In the genomic region with DNA sequence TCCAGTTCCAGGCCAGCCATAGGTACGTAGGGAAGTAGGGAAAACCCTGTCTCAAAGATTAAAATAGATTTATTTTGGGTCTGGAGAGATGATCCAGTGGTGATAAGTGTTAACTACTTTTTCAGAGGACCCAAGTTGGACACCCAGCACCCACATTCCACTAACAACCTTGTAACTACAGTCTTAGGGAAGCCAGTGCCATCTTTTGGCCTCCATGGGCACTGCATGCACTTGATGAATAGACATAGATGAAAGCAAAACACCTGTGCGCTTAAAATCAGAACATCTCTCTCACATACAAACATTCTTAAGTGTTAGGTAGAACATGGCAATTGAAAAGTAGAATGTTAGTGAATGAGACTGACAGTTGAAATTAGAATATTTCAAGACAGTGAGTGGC, we compare ENCODE assay signal across 8 mouse cellular contexts. TPM values are rescaled to one million over a fixed set of nuclear protein-coding genes. Genes with fewer than 3 reads are reported as not detected.
A peak's percentile ranks its signal among the peaks of the same experiment; 100 is the strongest.
DNase-seq lines count a peak whose midpoint lies in the region; ATAC-seq and TF ChIP-seq lines count a peak whose summit lies in the region.

No protein-coding gene starts in this region.

- peak overlapping the region; percentile 93 for H3K4me2 ChIP-seq in hindbrain, embryonic 16.5 days (ENCODE audit: low read length)
- no peak overlapping the region for H3K4me2 ChIP-seq in midbrain, embryonic 11.5 days

- H3K4me3 ChIP-seq in megakaryocyte, embryonic 14.5 days (replicated peaks): peak overlapping the region; percentile 50
- H3K4me3 ChIP-seq in hindbrain, embryonic 16.5 days (ENCODE audit: low read length): no peak overlapping the region
- H3K4me3 ChIP-seq in midbrain, embryonic 11.5 days (ENCODE audit: low read depth, low read length): no peak overlapping the region

- no peaks in the 10 kb centered on the region for H3K9me3 ChIP-seq in megakaryocyte, embryonic 14.5 days
- H3K9me3 ChIP-seq in hindbrain, embryonic 16.5 days (ENCODE audit: control insufficient read depth, low read length): no peaks in the 10 kb centered on the region
- H3K9me3 ChIP-seq in midbrain, embryonic 11.5 days (ENCODE audit: control insufficient read depth, low read length): no peaks in the 10 kb centered on the region

- peak; percentile 17 for DNase-seq in brain, embryonic 14.5 days (ENCODE audit: low read depth)
- peak; percentile 67 for DNase-seq in midbrain, embryonic 11.5 days (ENCODE audit: low spot score, missing footprints)
- no peak for DNase-seq in urinary bladder, adult 2 months (ENCODE audit: low spot score)
- no peak for DNase-seq in urinary bladder, postnatal 14 days (ENCODE audit: low spot score)
- DNase-seq in layer of hippocampus, adult 9-11 months: no peak

- no peak overlapping the region for H3K9ac ChIP-seq in hindbrain, embryonic 16.5 days (ENCODE audit: low read depth, low read length)
- no peak overlapping the region for H3K9ac ChIP-seq in midbrain, embryonic 11.5 days (ENCODE audit: low read length)

- TF ChIP-seq POLR2A in brain, embryonic 14.5 days (IDR thresholded peaks at IDR 0.05; ENCODE audit: borderline replicate concordance, extremely low read depth, insufficient read depth, insufficient read length, poor library complexity, severe bottlenecking): no peak

- WGBS in hindbrain, embryonic 16.5 days: 94% methylated on average over 2 of the region's 2 CpGs
- 92% methylated on average over 2 of the region's 2 CpGs for WGBS in midbrain, embryonic 11.5 days

- no peak for ATAC-seq in megakaryocyte, adult 5-6 weeks (ENCODE audit: poor library complexity, severe bottlenecking)
- ATAC-seq in hindbrain, embryonic 16.5 days: no peak
- no peak for ATAC-seq in midbrain, embryonic 11.5 days (ENCODE audit: low FRiP score)

- no peaks in the 10 kb centered on the region for H3K27me3 ChIP-seq in megakaryocyte, embryonic 14.5 days (replicated peaks)
- no peaks in the 10 kb centered on the region for H3K27me3 ChIP-seq in hindbrain, embryonic 16.5 days (replicated peaks; ENCODE audit: control insufficient read depth, insufficient read depth, low read length)
- H3K27me3 ChIP-seq in midbrain, embryonic 11.5 days (ENCODE audit: control insufficient read depth, insufficient read depth, low read length): no peaks in the 10 kb centered on the region

- H3K4me1 ChIP-seq in megakaryocyte, embryonic 14.5 days: peaks cover 57% of the 10 kb centered on the region
- peaks cover 26% of the 10 kb centered on the region for H3K4me1 ChIP-seq in hindbrain, embryonic 16.5 days (ENCODE audit: control insufficient read depth, insufficient read depth, low read depth, low read length)
- peaks cover 14% of the 10 kb centered on the region for H3K4me1 ChIP-seq in midbrain, embryonic 11.5 days (ENCODE audit: control insufficient read depth, insufficient read depth, low read length)

- TF ChIP-seq CTCF in brain, embryonic 14.5 days (IDR thresholded peaks at IDR 0.05; ENCODE audit: borderline replicate concordance, extremely low read depth, insufficient read depth, insufficient read length): peak; percentile 15; the same call in 1 of the 2 replicates

- no peak overlapping the region for H3K27ac ChIP-seq in hindbrain, embryonic 16.5 days (ENCODE audit: low read depth, low read length)
- H3K27ac ChIP-seq in midbrain, embryonic 11.5 days (ENCODE audit: low read depth, low read length): no peak overlapping the region

- peaks cover 79% of the 10 kb centered on the region for H3K36me3 ChIP-seq in megakaryocyte, embryonic 14.5 days (replicated peaks; ENCODE audit: low read length)
- peaks cover 35% of the 10 kb centered on the region for H3K36me3 ChIP-seq in hindbrain, embryonic 16.5 days (ENCODE audit: control insufficient read depth, insufficient read depth, low read length)
- peaks cover 26% of the 10 kb centered on the region for H3K36me3 ChIP-seq in midbrain, embryonic 11.5 days (ENCODE audit: control insufficient read depth, insufficient read depth, low read length)

RNA-seq across cellular contexts. Expression of gene Atp5f1, which starts 0.8 kb away (rescaled TPM):
- polyA plus RNA-seq in megakaryocyte, embryonic 14.5 days (2012; ENCODE audit: insufficient read depth, low replicate concordance): 260 and 290 TPM in 2 replicates
- total RNA-seq in megakaryocyte, adult 5-6 weeks (2015): 442 and 475 TPM in 2 replicates
- total RNA-seq in megakaryocyte, adult 5-6 weeks (2017): 501 and 520 TPM in 2 replicates
- polyA plus RNA-seq in brain, embryonic 14.5 days (2012; rRNA removed): 237 and 266 TPM in 2 replicates
- polyA plus RNA-seq in hindbrain, embryonic 16.5 days (2015; fragmentation: Nextera tagmentation; extraction: Ambion mirVana): 537 and 609 TPM in 2 replicates
- 566 and 581 TPM in 2 replicates for polyA plus RNA-seq in midbrain, embryonic 11.5 days (2014; fragmentation: Nextera tagmentation; extraction: Ambion mirVana)
- 206 and 214 TPM in 2 replicates for polyA plus RNA-seq in urinary bladder, adult 2 months (2012; rRNA removed)

RNA-seq across cellular contexts. Expression of gene Wdr77, which starts 1.5 kb away (rescaled TPM):
- 39.6 and 78.6 TPM in 2 replicates for polyA plus RNA-seq in megakaryocyte, embryonic 14.5 days (2012; ENCODE audit: insufficient read depth, low replicate concordance)
- total RNA-seq in megakaryocyte, adult 5-6 weeks (2015): 22.3 and 23.0 TPM in 2 replicates
- 11.8 and 14.0 TPM in 2 replicates for total RNA-seq in megakaryocyte, adult 5-6 weeks (2017)
- polyA plus RNA-seq in brain, embryonic 14.5 days (2012; rRNA removed): 61.6 and 79.6 TPM in 2 replicates
- 85.1 and 87.3 TPM in 2 replicates for polyA plus RNA-seq in hindbrain, embryonic 16.5 days (2015; fragmentation: Nextera tagmentation; extraction: Ambion mirVana)
- 132 and 136 TPM in 2 replicates for polyA plus RNA-seq in midbrain, embryonic 11.5 days (2014; fragmentation: Nextera tagmentation; extraction: Ambion mirVana)
- 40.7 and 44.1 TPM in 2 replicates for polyA plus RNA-seq in urinary bladder, adult 2 months (2012; rRNA removed)

RNA-seq across cellular contexts. Expression of gene Ovgp1, which starts 12.8 kb away (rescaled TPM):
- polyA plus RNA-seq in megakaryocyte, embryonic 14.5 days (2012; ENCODE audit: insufficient read depth, low replicate concordance): not detected in 2 replicates
- 6.0 and 18.8 TPM in 2 replicates for total RNA-seq in megakaryocyte, adult 5-6 weeks (2015)
- total RNA-seq in megakaryocyte, adult 5-6 weeks (2017): 3.0 and 5.4 TPM in 2 replicates
- 11.6 and 13.6 TPM in 2 replicates for polyA plus RNA-seq in brain, embryonic 14.5 days (2012; rRNA removed)
- polyA plus RNA-seq in hindbrain, embryonic 16.5 days (2015; fragmentation: Nextera tagmentation; extraction: Ambion mirVana): 3.2 and 3.4 TPM in 2 replicates
- 2.6 and 4.3 TPM in 2 replicates for polyA plus RNA-seq in midbrain, embryonic 11.5 days (2014; fragmentation: Nextera tagmentation; extraction: Ambion mirVana)
- 3.1 and 4.2 TPM in 2 replicates for polyA plus RNA-seq in urinary bladder, adult 2 months (2012; rRNA removed)

RNA-seq across cellular contexts. Expression of gene I830077J02Rik, which starts 28.2 kb away (rescaled TPM):
- polyA plus RNA-seq in megakaryocyte, embryonic 14.5 days (2012; ENCODE audit: insufficient read depth, low replicate concordance): 34.4 and 41.9 TPM in 2 replicates
- 126 and 132 TPM in 2 replicates for total RNA-seq in megakaryocyte, adult 5-6 weeks (2015)
- 71.5 and 74.6 TPM in 2 replicates for total RNA-seq in megakaryocyte, adult 5-6 weeks (2017)
- polyA plus RNA-seq in brain, embryonic 14.5 days (2012; rRNA removed): 0.34 and 0.68 TPM in 2 replicates
- polyA plus RNA-seq in hindbrain, embryonic 16.5 days (2015; fragmentation: Nextera tagmentation; extraction: Ambion mirVana): 0.19 and 0.40 TPM in 2 replicates
- 0.63 and 0.83 TPM in 2 replicates for polyA plus RNA-seq in midbrain, embryonic 11.5 days (2014; fragmentation: Nextera tagmentation; extraction: Ambion mirVana)
- 0.58 and 0.78 TPM in 2 replicates for polyA plus RNA-seq in urinary bladder, adult 2 months (2012; rRNA removed)

RNA-seq across cellular contexts. Expression of gene Pifo, which starts 53.7 kb away (rescaled TPM):
- not detected in 2 replicates for polyA plus RNA-seq in megakaryocyte, embryonic 14.5 days (2012; ENCODE audit: insufficient read depth, low replicate concordance)
- total RNA-seq in megakaryocyte, adult 5-6 weeks (2015): not detected in 2 replicates
- not detected in 2 replicates for total RNA-seq in megakaryocyte, adult 5-6 weeks (2017)
- polyA plus RNA-seq in brain, embryonic 14.5 days (2012; rRNA removed): 4.0 and 4.6 TPM in 2 replicates
- 8.8 and 10.0 TPM in 2 replicates for polyA plus RNA-seq in hindbrain, embryonic 16.5 days (2015; fragmentation: Nextera tagmentation; extraction: Ambion mirVana)
- 0.20 TPM in 1 of 2 replicates, not detected in the other for polyA plus RNA-seq in midbrain, embryonic 11.5 days (2014; fragmentation: Nextera tagmentation; extraction: Ambion mirVana)
- polyA plus RNA-seq in urinary bladder, adult 2 months (2012; rRNA removed): not detected in 2 replicates

Comparison
In these comparisons a context has a peak if more than half of its experiments do, and no peak if none do; other contexts are left out.
1. DNase-seq: peak in brain, embryonic 14.5 days (single experiment) and midbrain, embryonic 11.5 days (single experiment); none in urinary bladder, adult 2 months (single experiment), urinary bladder, postnatal 14 days (single experiment) and layer of hippocampus, adult 9-11 months (single experiment).